Mouse (Mus musculus): ENCODE data around the gene Bcat2.

GRCm38 (mm10) chr7:45522957-45523676, 46.8 kb upstream of the Bcat2 start:
- no peak for TF ChIP-seq GATA1 (IDR thresholded peaks at IDR 0.05; ENCODE audit: borderline replicate concordance, low read length)
- TF ChIP-seq FLI1 (IDR thresholded peaks at IDR 0.05; ENCODE audit: low read length), result no peak
